ENCODE assay signal across 14 mouse cellular contexts in the genomic region with DNA sequence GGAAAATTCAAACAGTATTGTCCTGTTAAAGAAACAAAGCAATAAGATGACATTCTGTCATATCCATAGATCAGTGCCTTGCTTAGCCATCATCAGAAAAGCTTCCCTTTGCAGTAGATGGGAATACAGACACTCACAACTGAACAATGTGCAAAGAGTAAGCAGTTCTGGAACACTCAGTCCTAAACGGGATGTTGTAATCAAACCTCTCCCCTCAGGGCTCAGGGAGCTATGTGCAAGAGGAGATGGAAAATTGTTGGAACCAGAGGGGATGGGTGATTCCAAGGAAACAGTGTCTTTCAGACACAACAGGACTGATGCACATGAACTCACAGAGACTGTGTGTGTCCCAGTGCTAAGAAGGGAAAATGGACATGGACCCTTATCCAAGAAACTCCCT.
"Had no signal": no experiment of that assay in that cellular context is flagged by ENCODE, and none has a peak within 500 bp of the region (broad histone marks: within the 10 kb centered on the region; RNA-seq: fewer than 3 reads in every experiment).

No protein-coding gene starts in this region.

- DNase-seq: kidney, postnatal 10 days; kidney, postnatal 4 days; liver; liver, embryonic 13.5 days; liver, postnatal 0 days; midbrain, embryonic 14.5 days; right cerebral cortex, postnatal 4 days; thymus, adult 2 months; thymus, postnatal 25 days had no signal

- H3K4me1 ChIP-seq: limb, embryonic 12.5 days; liver, embryonic 13.5 days; neural tube, embryonic 15.5 days; stomach, embryonic 15.5 days had no signal

- H3K4me3 ChIP-seq: layer of hippocampus, adult 2 months; limb, embryonic 12.5 days; liver, embryonic 13.5 days; myocyte; neural tube, embryonic 15.5 days; stomach, embryonic 15.5 days had no signal
